Mouse (Mus musculus): ENCODE measurements around the gene Cacnb2. TPM values are rescaled to one million over a fixed set of nuclear protein-coding genes. Genes with fewer than 3 reads are reported as not detected.
A peak's percentile ranks its signal among the peaks of the same experiment; 100 is the strongest.

Gene Cacnb2
- polyA plus RNA-seq, 1 experiment from 2014 or later = 4.6 TPM

GRCm38 (mm10) chr2:14738927-14739326 lies 136.0 kb downstream of the Cacnb2 start:
- peak; percentile 74 for ATAC-seq
- no peaks in the 10 kb centered on the region for H3K9me3 ChIP-seq (ENCODE audit: control insufficient read depth, low read length)
- H3K27me3 ChIP-seq (replicated peaks; ENCODE audit: control insufficient read depth, insufficient read depth, low read length) = no peaks in the 10 kb centered on the region
- H3K9ac ChIP-seq (replicated peaks; ENCODE audit: low read depth, low read length) = 0 out of 2 replicates have a peak overlapping the region, but pooled peaks have one; percentile 19
- no peak overlapping the region for H3K4me3 ChIP-seq (replicated peaks; ENCODE audit: low read length)
- H3K36me3 ChIP-seq (ENCODE audit: control insufficient read depth, insufficient read depth) = no peaks in the 10 kb centered on the region
- no peak overlapping the region; the same call in 1 of the 2 replicates for H3K4me2 ChIP-seq (ENCODE audit: low read length)
- H3K27ac ChIP-seq (ENCODE audit: low read length) = no peak overlapping the region
- WGBS = 29% methylated on average over 9 of the region's 9 CpGs
- H3K4me1 ChIP-seq (replicated peaks; ENCODE audit: control insufficient read depth, insufficient read depth, low read length) = peaks cover 14% of the 10 kb centered on the region

DNA sequence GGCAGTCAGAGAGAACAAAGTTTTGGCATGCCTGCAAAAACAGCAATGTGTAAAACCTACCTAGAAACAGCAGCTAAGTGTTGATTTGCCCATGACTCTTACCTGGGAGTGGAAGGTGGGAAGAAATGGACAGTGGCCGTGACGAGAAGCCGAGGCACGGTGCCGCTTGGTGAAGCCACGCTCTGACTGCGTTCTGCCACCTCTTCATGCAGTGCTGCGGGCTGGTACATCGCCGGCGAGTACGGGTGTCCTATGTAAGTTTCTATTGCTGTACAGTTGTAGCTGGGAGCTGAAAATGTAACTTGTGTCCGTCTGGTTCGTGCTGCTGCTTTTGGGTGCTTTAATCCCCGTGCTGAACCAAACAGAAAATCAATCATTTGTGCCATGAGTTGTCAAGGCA lies 136.6 kb downstream of the Cacnb2 start:
- no peaks in the 10 kb centered on the region for H3K9me3 ChIP-seq (ENCODE audit: control insufficient read depth, low read length)
- H3K36me3 ChIP-seq (ENCODE audit: control insufficient read depth, insufficient read depth) = no peaks in the 10 kb centered on the region
- no peak overlapping the region for H3K4me2 ChIP-seq (ENCODE audit: low read length)
- WGBS = 84% methylated on average over 15 of the region's 15 CpGs
- peaks cover 14% of the 10 kb centered on the region for H3K4me1 ChIP-seq (replicated peaks; ENCODE audit: control insufficient read depth, insufficient read depth, low read length)
- no peaks in the 10 kb centered on the region for H3K27me3 ChIP-seq (replicated peaks; ENCODE audit: control insufficient read depth, insufficient read depth, low read length)
- no peak overlapping the region; the same call in 1 of the 2 replicates for H3K9ac ChIP-seq (replicated peaks; ENCODE audit: low read depth, low read length)
- no peak overlapping the region for H3K4me3 ChIP-seq (replicated peaks; ENCODE audit: low read length)
- no peak overlapping the region for H3K27ac ChIP-seq (ENCODE audit: low read length)
- ATAC-seq = no peak

DNA sequence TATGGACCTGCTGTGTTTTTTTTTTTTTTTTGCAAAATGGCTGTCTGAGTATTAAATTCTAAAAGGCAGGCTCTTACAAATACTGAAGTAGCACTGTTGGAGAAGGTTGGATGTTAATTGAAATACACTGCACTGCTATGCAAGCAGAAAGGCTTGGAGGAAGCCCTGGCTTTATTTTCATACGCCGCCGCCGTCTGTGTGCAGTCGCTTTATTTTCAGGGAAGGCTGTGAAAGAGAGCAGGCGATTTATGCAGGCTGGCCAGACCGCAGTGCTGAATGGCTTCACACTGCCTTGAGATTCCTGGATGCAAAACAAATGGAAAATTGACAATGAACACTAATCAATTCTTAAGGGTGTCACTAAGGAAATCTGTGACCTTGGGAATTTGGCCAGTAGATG lies 137.5 kb downstream of the Cacnb2 start:
- H3K4me1 ChIP-seq (replicated peaks; ENCODE audit: control insufficient read depth, insufficient read depth, low read length) = peaks cover 14% of the 10 kb centered on the region
- peak overlapping the region; percentile 18 for H3K9ac ChIP-seq (replicated peaks; ENCODE audit: low read depth, low read length)
- H3K4me3 ChIP-seq (replicated peaks; ENCODE audit: low read length) = peak overlapping the region; percentile 22
- H3K27ac ChIP-seq (ENCODE audit: low read length) = no peak overlapping the region
- H3K27me3 ChIP-seq (replicated peaks; ENCODE audit: control insufficient read depth, insufficient read depth, low read length) = no peaks in the 10 kb centered on the region
- WGBS = 10% methylated on average over 7 of the region's 7 CpGs
- H3K4me2 ChIP-seq (ENCODE audit: low read length) = peak overlapping the region; percentile 30
- no peaks in the 10 kb centered on the region for H3K36me3 ChIP-seq (ENCODE audit: control insufficient read depth, insufficient read depth)
- ATAC-seq = peak; percentile 82
- H3K9me3 ChIP-seq (ENCODE audit: control insufficient read depth, low read length) = no peaks in the 10 kb centered on the region

- no peak for ATAC-seq
- peaks cover 5% of the 10 kb centered on the region for H3K4me1 ChIP-seq (replicated peaks; ENCODE audit: control insufficient read depth, insufficient read depth, low read length)
- no peak overlapping the region for H3K27ac ChIP-seq (ENCODE audit: low read length)
- H3K36me3 ChIP-seq (ENCODE audit: control insufficient read depth, insufficient read depth) = no peaks in the 10 kb centered on the region
- no peaks in the 10 kb centered on the region for H3K9me3 ChIP-seq (ENCODE audit: control insufficient read depth, low read length)
- no peak overlapping the region for H3K9ac ChIP-seq (replicated peaks; ENCODE audit: low read depth, low read length)
- H3K4me2 ChIP-seq (ENCODE audit: low read length) = no peak overlapping the region
- H3K4me3 ChIP-seq (replicated peaks; ENCODE audit: low read length) = no peak overlapping the region
- WGBS = 68% methylated on average over 1 of the region's 1 CpGs
- no peaks in the 10 kb centered on the region for H3K27me3 ChIP-seq (replicated peaks; ENCODE audit: control insufficient read depth, insufficient read depth, low read length)
Measured at GRCm38 (mm10) chr2:14744761-14745160, 141.9 kb downstream of the Cacnb2 start.

DNA sequence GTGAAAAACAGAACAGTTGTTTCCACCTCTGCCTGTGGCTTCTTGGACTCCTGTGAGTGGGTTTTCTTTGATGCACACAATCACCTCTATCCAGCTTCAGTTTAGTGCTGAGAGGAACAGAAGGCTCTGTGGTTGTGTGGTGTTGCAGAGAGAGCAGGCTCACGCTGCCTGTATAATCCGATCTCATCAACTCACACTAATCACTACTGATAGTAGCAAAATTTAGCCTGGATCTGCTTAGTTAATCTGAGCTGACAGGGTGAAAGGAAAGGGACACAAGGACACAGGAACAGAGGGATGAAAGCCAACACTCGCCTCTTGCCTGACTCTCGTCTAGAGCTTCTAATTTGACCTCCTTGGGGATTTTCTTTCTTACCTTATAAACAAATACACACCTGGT lies 160.0 kb downstream of the Cacnb2 start:
- no peaks in the 10 kb centered on the region for H3K9me3 ChIP-seq (ENCODE audit: control insufficient read depth, low read length)
- no peak overlapping the region for H3K27ac ChIP-seq (ENCODE audit: low read length)
- H3K27me3 ChIP-seq (replicated peaks; ENCODE audit: control insufficient read depth, insufficient read depth, low read length) = no peaks in the 10 kb centered on the region
- H3K4me1 ChIP-seq (replicated peaks; ENCODE audit: control insufficient read depth, insufficient read depth, low read length) = no peaks in the 10 kb centered on the region
- H3K4me2 ChIP-seq (ENCODE audit: low read length) = no peak overlapping the region
- no peak for ATAC-seq
- no peaks in the 10 kb centered on the region for H3K36me3 ChIP-seq (ENCODE audit: control insufficient read depth, insufficient read depth)
- no peak overlapping the region for H3K9ac ChIP-seq (replicated peaks; ENCODE audit: low read depth, low read length)
- H3K4me3 ChIP-seq (replicated peaks; ENCODE audit: low read length) = no peak overlapping the region
- 43% methylated on average over 4 of the region's 4 CpGs for WGBS

DNA sequence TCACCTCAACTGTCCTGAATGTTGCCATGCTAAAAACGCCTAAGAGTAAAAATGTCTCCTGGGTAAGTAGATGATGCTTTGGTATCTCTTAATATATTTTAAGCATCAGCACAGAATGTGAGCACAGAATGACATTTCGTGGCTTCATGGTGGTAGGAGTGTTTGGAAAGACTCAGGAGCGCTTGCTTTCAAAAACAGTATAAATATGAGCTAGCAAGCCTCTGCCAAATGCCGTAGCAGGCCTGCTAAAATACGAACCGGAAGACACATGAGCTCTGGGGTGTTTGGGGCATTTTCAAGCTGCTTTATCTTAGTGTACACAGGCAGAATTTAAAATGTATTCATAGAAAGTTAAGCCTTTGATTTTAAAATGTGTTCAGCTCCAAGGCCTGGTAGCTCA lies 161.0 kb downstream of the Cacnb2 start:
- Histone ChIP-seq H3K9ac (replicated peaks; ENCODE audit: low read depth, low read length) (no peak overlapping the region), H3K36me3 (ENCODE audit: control insufficient read depth, insufficient read depth) (no peaks in the 10 kb centered on the region), H3K4me1 (replicated peaks; ENCODE audit: control insufficient read depth, insufficient read depth, low read length) (no peaks in the 10 kb centered on the region), H3K9me3 (ENCODE audit: control insufficient read depth, low read length) (no peaks in the 10 kb centered on the region), H3K4me3 (replicated peaks; ENCODE audit: low read length) (no peak overlapping the region), H3K4me2 (ENCODE audit: low read length) (no peak overlapping the region), H3K27me3 (replicated peaks; ENCODE audit: control insufficient read depth, insufficient read depth, low read length) (no peaks in the 10 kb centered on the region), H3K27ac (ENCODE audit: low read length) (no peak overlapping the region)
- 83% methylated on average over 6 of the region's 6 CpGs for WGBS
- no peak for ATAC-seq

- Histone ChIP-seq H3K4me2 (ENCODE audit: low read length) (no peak overlapping the region), H3K9me3 (ENCODE audit: control insufficient read depth, low read length) (no peaks in the 10 kb centered on the region), H3K4me3 (replicated peaks; ENCODE audit: low read length) (no peak overlapping the region), H3K9ac (replicated peaks; ENCODE audit: low read depth, low read length) (no peak overlapping the region), H3K27ac (ENCODE audit: low read length) (no peak overlapping the region), H3K36me3 (ENCODE audit: control insufficient read depth, insufficient read depth) (no peaks in the 10 kb centered on the region), H3K4me1 (replicated peaks; ENCODE audit: control insufficient read depth, insufficient read depth, low read length) (no peaks in the 10 kb centered on the region), H3K27me3 (replicated peaks; ENCODE audit: control insufficient read depth, insufficient read depth, low read length) (no peaks in the 10 kb centered on the region)
- ATAC-seq = no peak
- WGBS = 86% methylated on average over 1 of the region's 1 CpGs
Measured at GRCm38 (mm10) chr2:14769448-14769847, 166.6 kb downstream of the Cacnb2 start.

GRCm38 (mm10) chr2:14770635-14771034 lies 167.7 kb downstream of the Cacnb2 start:
- no peak overlapping the region for H3K4me3 ChIP-seq (replicated peaks; ENCODE audit: low read length)
- H3K36me3 ChIP-seq (ENCODE audit: control insufficient read depth, insufficient read depth) = no peaks in the 10 kb centered on the region
- ATAC-seq = no peak
- no peaks in the 10 kb centered on the region for H3K4me1 ChIP-seq (replicated peaks; ENCODE audit: control insufficient read depth, insufficient read depth, low read length)
- no peak overlapping the region for H3K27ac ChIP-seq (ENCODE audit: low read length)
- no peaks in the 10 kb centered on the region for H3K9me3 ChIP-seq (ENCODE audit: control insufficient read depth, low read length)
- WGBS = 93% methylated on average over 4 of the region's 4 CpGs
- H3K27me3 ChIP-seq (replicated peaks; ENCODE audit: control insufficient read depth, insufficient read depth, low read length) = no peaks in the 10 kb centered on the region
- H3K9ac ChIP-seq (replicated peaks; ENCODE audit: low read depth, low read length) = no peak overlapping the region
- H3K4me2 ChIP-seq (ENCODE audit: low read length) = no peak overlapping the region

DNA sequence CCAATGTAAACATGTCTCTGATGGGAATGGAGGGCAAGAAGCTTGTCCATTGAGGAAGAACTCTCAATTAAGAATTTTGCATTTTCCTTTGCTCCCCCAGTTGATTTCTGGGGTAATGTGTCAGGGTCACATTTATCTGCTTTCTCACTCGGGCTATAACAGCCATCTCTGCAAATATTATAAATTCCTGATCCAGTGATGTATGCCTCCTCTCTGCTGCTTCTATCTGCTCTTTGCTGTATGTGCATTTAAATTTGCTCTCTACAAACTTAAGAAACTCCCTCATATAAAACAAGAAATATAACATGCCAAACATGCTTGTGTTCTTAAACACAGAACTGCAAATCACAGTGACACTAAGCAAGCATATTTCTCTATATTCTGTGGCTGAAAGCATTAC lies 171.5 kb downstream of the Cacnb2 start:
- WGBS = 78% methylated on average over 1 of the region's 1 CpGs
- H3K27ac ChIP-seq (ENCODE audit: low read length) = no peak overlapping the region
- no peaks in the 10 kb centered on the region for H3K4me1 ChIP-seq (replicated peaks; ENCODE audit: control insufficient read depth, insufficient read depth, low read length)
- H3K9ac ChIP-seq (replicated peaks; ENCODE audit: low read depth, low read length) = no peak overlapping the region
- H3K27me3 ChIP-seq (replicated peaks; ENCODE audit: control insufficient read depth, insufficient read depth, low read length) = no peaks in the 10 kb centered on the region
- H3K4me3 ChIP-seq (replicated peaks; ENCODE audit: low read length) = no peak overlapping the region
- ATAC-seq = no peak
- H3K9me3 ChIP-seq (ENCODE audit: control insufficient read depth, low read length) = no peaks in the 10 kb centered on the region
- no peak overlapping the region for H3K4me2 ChIP-seq (ENCODE audit: low read length)
- no peaks in the 10 kb centered on the region for H3K36me3 ChIP-seq (ENCODE audit: control insufficient read depth, insufficient read depth)

- WGBS = 72% methylated on average over 3 of the region's 3 CpGs
- Histone ChIP-seq H3K27ac (ENCODE audit: low read length) (no peak overlapping the region), H3K9me3 (ENCODE audit: control insufficient read depth, low read length) (no peaks in the 10 kb centered on the region), H3K4me3 (replicated peaks; ENCODE audit: low read length) (no peak overlapping the region), H3K4me2 (ENCODE audit: low read length) (no peak overlapping the region), H3K27me3 (replicated peaks; ENCODE audit: control insufficient read depth, insufficient read depth, low read length) (no peaks in the 10 kb centered on the region), H3K9ac (replicated peaks; ENCODE audit: low read depth, low read length) (no peak overlapping the region), H3K36me3 (ENCODE audit: control insufficient read depth, insufficient read depth) (no peaks in the 10 kb centered on the region), H3K4me1 (replicated peaks; ENCODE audit: control insufficient read depth, insufficient read depth, low read length) (no peaks in the 10 kb centered on the region)
- peak; percentile 80; the same call in 1 of the 2 replicates for ATAC-seq
Measured at GRCm38 (mm10) chr2:14774857-14775495, 172.1 kb downstream of the Cacnb2 start.

All from forebrain, embryonic 16.5 days (tissue).